Mouse (Mus musculus) stomach, embryonic 15.5 days (tissue): ENCODE data around the gene Zhx3. TPM values are rescaled to one million over a fixed set of nuclear protein-coding genes. Genes with fewer than 3 reads are reported as not detected.

Source experiments
- ATAC-seq: fragments of 200-750 bp; cut with Nextera tagmentation; 2 replicates; pipeline ENCODE4 v1.8.0; 2017; ENCODE audit warnings: low read depth, moderate number of reproducible peaks, moderate TSS enrichment; ENCODE audit not compliant: insufficient read depth, low FRiP score
- H3K27ac ChIP-seq: fragments of 300-500 bp; sonication (generic); 2 replicates; pipeline ENCODE4 v1.5.1; 2015; ENCODE audit warnings: mild to moderate bottlenecking, inconsistent platforms
- H3K27me3 ChIP-seq: fragments of 300-500 bp; sonication (generic); replicated peaks from 2 replicates; pipeline ENCODE4 v1.6.1; 2015; ENCODE audit warnings: inconsistent platforms
- H3K36me3 ChIP-seq: fragments of 300-500 bp; sonication (generic); 2 replicates; pipeline ENCODE4 v1.6.1; 2015; ENCODE audit warnings: inconsistent platforms
- H3K4me1 ChIP-seq: fragments of 300-500 bp; sonication (generic); 2 replicates; pipeline ENCODE4 v1.6.1; 2015; ENCODE audit warnings: inconsistent platforms
- H3K4me2 ChIP-seq: fragments of 300-500 bp; sonication (generic); 2 replicates; pipeline ENCODE4 v1.6.1; 2015; ENCODE audit warnings: mild to moderate bottlenecking, inconsistent platforms
- H3K4me3 ChIP-seq: fragments of 300-500 bp; sonication (generic); replicated peaks from 2 replicates; pipeline ENCODE4 v1.5.1; 2015; ENCODE audit warnings: inconsistent platforms
- H3K9ac ChIP-seq: fragments of 300-500 bp; sonication (generic); 2 replicates; pipeline ENCODE4 v1.6.1; 2015; ENCODE audit warnings: inconsistent platforms
- H3K9me3 ChIP-seq: fragments of 300-500 bp; sonication (generic); 2 replicates; pipeline ENCODE4 v1.6.1; 2016; ENCODE audit warnings: inconsistent platforms
- WGBS: fragments of 180-500 bp; shearing (Covaris S2); methylation state at CpG from one replicate; pipeline ENCODE4 v1.1.7; 2015; 5-methylcytosine and 5-hydroxymethylcytosine counted together
- polyA plus RNA-seq: library from polyadenylated mRNA; unstranded; fragments of >200 nt; fragmentation: Nextera tagmentation; extraction: Ambion mirVana; gene quantifications from 2 replicates; pipeline ENCODE4 v1.2.1, GENCODE M21; 2015

Zhx3 gene
- polyA plus RNA-seq, 1 experiment from 2014 or later: 8.9 TPM

DNA sequence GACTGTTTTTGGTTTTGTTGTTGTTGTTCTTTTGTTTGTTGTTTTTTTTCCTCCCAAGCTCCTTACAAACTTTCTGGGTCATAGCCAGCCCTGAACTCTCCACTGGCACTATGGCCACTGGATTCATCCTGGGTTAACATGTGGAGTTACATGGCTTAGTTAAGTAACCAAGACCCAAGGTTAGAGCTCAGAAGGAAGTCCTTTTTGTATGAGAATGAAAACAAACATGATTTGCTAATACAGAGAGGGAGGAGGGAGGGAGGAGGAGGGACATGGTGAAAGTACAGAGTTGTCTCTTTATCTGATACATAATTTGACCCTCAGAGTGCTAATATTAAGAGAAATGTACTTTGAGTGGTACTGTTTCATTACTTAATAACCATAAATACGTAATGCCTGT, 74.6 kb downstream of the Zhx3 start:
- Histone ChIP-seq H3K9ac (no peak overlapping the region), H3K27ac (no peak overlapping the region), H3K4me3 (no peak overlapping the region), H3K27me3 (no peaks in the 10 kb centered on the region), H3K36me3 (no peaks in the 10 kb centered on the region), H3K4me2 (no peak overlapping the region), H3K4me1 (no peaks in the 10 kb centered on the region), H3K9me3 (no peaks in the 10 kb centered on the region)
- no peak for ATAC-seq
- WGBS: 83% methylated on average over 1 of the region's 1 CpGs

DNA sequence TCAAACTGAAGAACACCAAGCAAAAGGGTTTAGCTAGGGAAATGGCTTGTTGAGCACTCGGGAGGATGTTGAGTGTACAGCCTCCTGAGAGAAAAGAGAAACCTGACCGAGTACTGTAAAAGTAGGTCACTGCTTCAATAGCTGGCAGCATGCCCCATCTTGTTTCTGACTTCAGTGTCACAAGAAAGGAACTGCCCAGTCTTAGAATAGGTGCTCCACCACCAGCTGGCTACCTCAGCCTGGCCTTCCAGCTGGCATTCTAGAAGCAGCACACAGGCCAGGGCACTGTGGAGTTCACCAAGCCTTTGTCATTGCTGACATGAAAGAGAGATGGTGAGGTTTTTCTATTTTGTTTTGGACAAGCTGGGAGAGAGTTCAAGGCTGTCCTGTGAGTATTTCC, 75.8 kb downstream of the Zhx3 start:
- no peak overlapping the region for H3K4me3 ChIP-seq
- ATAC-seq: no peak
- H3K27ac ChIP-seq: no peak overlapping the region
- H3K4me1 ChIP-seq: no peaks in the 10 kb centered on the region
- H3K9me3 ChIP-seq: no peaks in the 10 kb centered on the region
- H3K27me3 ChIP-seq: no peaks in the 10 kb centered on the region
- no peak overlapping the region for H3K4me2 ChIP-seq
- H3K36me3 ChIP-seq: no peaks in the 10 kb centered on the region
- WGBS: 77% methylated on average over 2 of the region's 2 CpGs
- H3K9ac ChIP-seq: no peak overlapping the region

- H3K4me1 ChIP-seq: no peaks in the 10 kb centered on the region
- H3K9ac ChIP-seq: no peak overlapping the region
- no peak overlapping the region for H3K4me2 ChIP-seq
- no peak overlapping the region for H3K27ac ChIP-seq
- H3K9me3 ChIP-seq: no peaks in the 10 kb centered on the region
- no peak for ATAC-seq
- H3K27me3 ChIP-seq: no peaks in the 10 kb centered on the region
- H3K4me3 ChIP-seq: no peak overlapping the region
- WGBS: 63% methylated on average over 2 of the region's 2 CpGs
- no peaks in the 10 kb centered on the region for H3K36me3 ChIP-seq
Measured at GRCm38 (mm10) chr2:160793117-160793516, 79.7 kb downstream of the Zhx3 start.

DNA sequence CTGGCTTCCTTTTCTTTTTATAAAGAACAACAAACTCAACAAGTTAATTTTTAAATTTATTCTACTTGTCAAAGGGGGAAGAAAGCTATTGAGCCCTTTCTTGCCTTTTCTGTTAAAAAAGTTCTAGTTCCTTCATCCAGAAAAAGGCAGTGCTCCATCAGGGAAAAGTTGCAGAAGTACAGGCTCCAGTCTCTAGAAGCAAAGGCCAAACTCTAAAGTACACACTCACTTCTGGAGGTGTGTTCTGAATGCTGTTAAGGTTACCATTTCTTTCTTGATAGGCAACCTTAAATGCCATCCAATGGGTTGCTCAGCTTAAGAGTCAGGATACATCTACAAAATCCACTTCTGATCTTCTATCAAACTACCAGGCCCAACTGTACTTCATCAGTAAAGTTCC, 83.1 kb downstream of the Zhx3 start:
- H3K27me3 ChIP-seq: no peaks in the 10 kb centered on the region
- no peaks in the 10 kb centered on the region for H3K9me3 ChIP-seq
- H3K4me1 ChIP-seq: no peaks in the 10 kb centered on the region
- H3K36me3 ChIP-seq: no peaks in the 10 kb centered on the region
- no peak overlapping the region for H3K27ac ChIP-seq
- H3K9ac ChIP-seq: no peak overlapping the region
- H3K4me2 ChIP-seq: no peak overlapping the region
- H3K4me3 ChIP-seq: no peak overlapping the region
- ATAC-seq: no peak

DNA sequence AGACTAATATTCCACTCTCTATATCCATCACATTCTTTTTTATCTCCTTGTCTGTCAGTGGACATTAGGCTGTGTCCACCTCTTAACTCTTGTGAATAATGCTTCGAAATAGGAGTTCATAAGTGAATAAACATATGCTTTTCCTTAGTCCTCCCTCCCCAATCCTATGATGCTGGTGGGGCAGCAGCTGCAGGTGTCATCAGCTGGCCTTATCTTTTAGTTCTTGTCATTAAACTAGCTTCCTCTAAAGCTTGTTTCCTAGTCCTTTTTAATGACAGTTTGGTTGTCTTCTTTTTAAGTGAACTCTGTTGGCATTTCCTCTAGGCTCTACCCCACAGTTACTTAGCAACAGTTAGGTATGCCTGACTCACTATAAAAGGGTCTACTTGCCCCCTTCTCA, 83.8 kb downstream of the Zhx3 start:
- Histone ChIP-seq H3K9me3 (no peaks in the 10 kb centered on the region), H3K27ac (no peak overlapping the region), H3K27me3 (no peaks in the 10 kb centered on the region), H3K36me3 (no peaks in the 10 kb centered on the region), H3K4me3 (no peak overlapping the region), H3K9ac (no peak overlapping the region), H3K4me2 (no peak overlapping the region), H3K4me1 (no peaks in the 10 kb centered on the region)
- ATAC-seq: no peak
- WGBS: 59% methylated on average over 1 of the region's 1 CpGs

- WGBS: 60% methylated on average over 1 of the region's 1 CpGs
Measured at GRCm38 (mm10) chr2:160786333-160786732, 86.5 kb downstream of the Zhx3 start.

DNA sequence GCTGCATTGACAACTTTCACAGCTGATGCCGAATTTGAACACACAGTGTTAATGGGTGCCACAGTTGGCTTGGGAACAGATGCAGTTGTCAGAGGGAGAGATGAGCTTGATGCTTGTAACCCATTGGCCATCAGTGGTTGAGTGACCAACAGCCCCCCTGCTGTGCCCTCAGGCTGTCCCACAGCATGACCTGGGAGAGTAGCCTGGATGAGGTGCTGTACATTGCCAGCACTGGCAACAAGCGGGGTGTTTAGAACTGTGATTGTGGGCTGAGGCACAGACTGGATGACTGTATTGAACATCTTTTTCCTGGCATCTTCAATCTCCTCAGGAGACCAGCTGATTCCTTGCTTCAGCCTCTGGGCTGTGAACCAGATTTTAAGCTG, 92.0 kb downstream of the Zhx3 start:
- Histone ChIP-seq H3K9me3 (no peaks in the 10 kb centered on the region), H3K4me2 (no peak overlapping the region), H3K4me1 (no peaks in the 10 kb centered on the region), H3K27ac (no peak overlapping the region), H3K4me3 (no peak overlapping the region), H3K27me3 (no peaks in the 10 kb centered on the region), H3K36me3 (no peaks in the 10 kb centered on the region), H3K9ac (no peak overlapping the region)
- ATAC-seq: no peak
- WGBS: 93% methylated on average over 2 of the region's 2 CpGs

More at GRCm38 (mm10) chr2:160786333-160786732, 86.5 kb downstream of the Zhx3 start:
- Histone ChIP-seq H3K4me2 (no peak overlapping the region), H3K4me1 (no peaks in the 10 kb centered on the region), H3K9me3 (no peaks in the 10 kb centered on the region), H3K9ac (no peak overlapping the region), H3K4me3 (no peak overlapping the region), H3K36me3 (no peaks in the 10 kb centered on the region), H3K27ac (no peak overlapping the region), H3K27me3 (no peaks in the 10 kb centered on the region)
- no peak for ATAC-seq

DNA sequence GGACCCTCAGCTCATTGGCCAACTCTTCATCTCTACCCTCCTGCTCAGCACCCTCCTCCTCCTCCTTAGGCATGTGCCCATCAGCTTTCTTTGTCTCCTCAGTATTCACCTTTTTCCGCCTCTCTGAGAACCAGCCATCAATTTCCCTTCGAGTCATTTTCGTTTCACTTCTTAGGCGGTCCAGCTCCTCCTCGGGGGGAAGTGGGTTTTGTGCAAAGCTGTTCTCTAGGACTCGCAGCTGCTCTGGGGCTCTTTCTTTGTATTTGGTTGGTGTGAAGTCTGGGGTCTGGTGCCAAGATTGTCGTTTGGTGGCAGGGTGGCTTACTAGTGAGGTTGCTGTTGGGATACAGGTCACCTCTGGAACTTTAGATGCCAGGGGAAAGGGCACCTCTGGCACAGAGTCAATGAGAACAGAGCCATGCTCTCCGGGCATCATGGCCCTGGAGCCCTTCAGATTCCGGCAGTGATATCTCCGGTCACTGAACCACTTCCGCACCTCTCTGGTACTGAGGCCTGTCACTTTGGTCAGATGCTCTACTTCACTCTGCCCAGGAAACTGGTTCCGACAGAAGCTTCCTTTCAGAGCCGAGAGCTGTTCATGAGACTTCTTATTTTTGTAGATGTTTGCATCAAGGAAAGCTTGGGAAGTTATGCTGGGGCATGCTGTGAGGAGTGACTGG, 92.5 kb downstream of the Zhx3 start:
- Histone ChIP-seq H3K27ac (no peak overlapping the region), H3K9ac (no peak overlapping the region), H3K27me3 (no peaks in the 10 kb centered on the region), H3K9me3 (no peaks in the 10 kb centered on the region), H3K4me1 (no peaks in the 10 kb centered on the region), H3K4me3 (no peak overlapping the region), H3K4me2 (no peak overlapping the region), H3K36me3 (no peaks in the 10 kb centered on the region)
- no peak for ATAC-seq
- 86% methylated on average over 13 of the region's 13 CpGs for WGBS

- H3K4me3 ChIP-seq: no peak overlapping the region
- no peak overlapping the region for H3K4me2 ChIP-seq
- H3K9ac ChIP-seq: no peak overlapping the region
- no peaks in the 10 kb centered on the region for H3K9me3 ChIP-seq
- H3K27me3 ChIP-seq: no peaks in the 10 kb centered on the region
- no peaks in the 10 kb centered on the region for H3K4me1 ChIP-seq
- ATAC-seq: no peak
- 75% methylated on average over 2 of the region's 2 CpGs for WGBS
- H3K36me3 ChIP-seq: no peaks in the 10 kb centered on the region
- H3K27ac ChIP-seq: no peak overlapping the region
Measured at GRCm38 (mm10) chr2:160778034-160778433, 94.8 kb downstream of the Zhx3 start.

DNA sequence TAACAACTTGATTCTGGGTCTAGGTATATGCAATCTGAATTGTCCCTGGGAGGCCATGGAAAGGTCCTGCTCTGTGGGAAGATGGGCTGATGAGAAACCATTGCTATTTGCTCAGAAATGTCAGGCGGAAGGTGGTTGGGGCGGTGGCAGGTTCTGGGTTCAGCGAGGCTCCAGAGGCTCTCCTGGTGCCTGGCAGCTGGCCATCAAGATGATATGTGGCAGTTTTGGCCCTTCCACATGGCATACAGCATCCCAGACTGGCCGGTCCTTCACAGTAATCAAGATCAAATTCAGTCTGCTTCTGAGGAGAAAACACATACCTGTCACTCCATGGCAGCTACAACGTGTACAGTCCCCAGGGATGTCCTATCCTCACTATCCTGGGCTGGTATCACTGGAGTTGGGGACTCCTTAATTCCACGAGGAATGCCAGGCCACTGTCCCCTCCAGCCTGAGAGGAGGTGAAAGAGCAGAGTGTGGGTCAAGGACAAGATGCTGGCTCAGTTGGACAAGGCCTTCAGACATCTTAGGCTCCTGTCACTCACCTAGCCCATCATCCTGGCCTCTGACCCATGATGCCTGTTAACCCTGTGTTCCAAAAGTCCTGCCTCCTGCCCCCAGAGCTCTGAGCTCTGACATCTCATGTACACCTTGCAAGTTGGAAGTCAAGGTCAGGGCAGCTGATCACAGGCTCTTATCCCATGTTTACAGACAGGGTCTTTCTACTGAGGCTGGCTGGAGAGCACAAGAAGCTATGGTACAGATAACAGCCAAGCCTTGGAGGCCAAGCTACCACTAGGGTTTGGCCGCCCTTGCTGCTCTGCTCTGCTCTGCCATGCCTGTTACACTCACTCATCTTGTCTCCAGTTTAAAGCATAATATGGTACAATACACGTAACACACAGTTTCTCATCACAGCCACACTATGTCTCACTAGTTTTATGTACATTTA, 101.2 kb downstream of the Zhx3 start:
- H3K27me3 ChIP-seq: no peaks in the 10 kb centered on the region
- no peak overlapping the region for H3K27ac ChIP-seq
- 80% methylated on average over 8 of the region's 8 CpGs for WGBS
- no peaks in the 10 kb centered on the region for H3K4me1 ChIP-seq
- no peak overlapping the region for H3K4me3 ChIP-seq
- no peaks in the 10 kb centered on the region for H3K36me3 ChIP-seq
- H3K9me3 ChIP-seq: no peaks in the 10 kb centered on the region
- no peak overlapping the region for H3K9ac ChIP-seq
- no peak for ATAC-seq
- H3K4me2 ChIP-seq: no peak overlapping the region

GRCm38 (mm10) chr2:160770871-160771270, 101.9 kb downstream of the Zhx3 start:
- WGBS: 91% methylated on average over 1 of the region's 1 CpGs
- H3K4me2 ChIP-seq: no peak overlapping the region
- H3K4me3 ChIP-seq: no peak overlapping the region
- H3K36me3 ChIP-seq: no peaks in the 10 kb centered on the region
- no peaks in the 10 kb centered on the region for H3K27me3 ChIP-seq
- no peaks in the 10 kb centered on the region for H3K9me3 ChIP-seq
- ATAC-seq: no peak
- H3K9ac ChIP-seq: no peak overlapping the region
- H3K4me1 ChIP-seq: no peaks in the 10 kb centered on the region
- no peak overlapping the region for H3K27ac ChIP-seq

DNA sequence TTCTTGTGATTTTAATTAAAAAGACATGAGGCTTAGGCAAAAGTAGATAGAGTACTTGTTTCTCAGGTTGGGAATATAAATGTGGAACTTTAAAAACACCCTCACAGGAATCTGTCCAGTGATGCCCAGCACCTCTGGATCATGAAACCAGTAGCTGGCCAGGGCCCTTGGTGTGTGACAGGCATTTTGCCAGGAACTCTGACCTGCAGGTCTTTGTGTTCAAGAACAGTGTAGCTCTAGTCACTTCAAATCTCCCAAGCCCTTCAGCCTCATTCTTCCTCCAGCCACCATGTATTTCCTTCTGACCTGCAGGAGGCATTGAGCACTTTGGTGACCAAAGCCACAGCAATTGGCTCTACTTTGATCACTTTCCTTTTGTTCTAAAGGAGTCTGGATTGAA, 102.4 kb downstream of the Zhx3 start:
- Histone ChIP-seq H3K9me3 (no peaks in the 10 kb centered on the region), H3K9ac (no peak overlapping the region), H3K27me3 (no peaks in the 10 kb centered on the region), H3K27ac (no peak overlapping the region), H3K36me3 (no peaks in the 10 kb centered on the region), H3K4me3 (no peak overlapping the region), H3K4me1 (no peaks in the 10 kb centered on the region), H3K4me2 (no peak overlapping the region)
- ATAC-seq: no peak
